Mouse (Mus musculus): ENCODE results near the gene Klrd1. TPM values are rescaled to one million over a fixed set of nuclear protein-coding genes. Genes with fewer than 3 reads are reported as not detected.
A peak's percentile ranks its signal among the peaks of the same experiment; 100 is the strongest.

Klrd1 gene
- polyA plus RNA-seq (2014; fragmentation: Nextera tagmentation; extraction: Ambion mirVana), result not detected in 2 replicates

DNA sequence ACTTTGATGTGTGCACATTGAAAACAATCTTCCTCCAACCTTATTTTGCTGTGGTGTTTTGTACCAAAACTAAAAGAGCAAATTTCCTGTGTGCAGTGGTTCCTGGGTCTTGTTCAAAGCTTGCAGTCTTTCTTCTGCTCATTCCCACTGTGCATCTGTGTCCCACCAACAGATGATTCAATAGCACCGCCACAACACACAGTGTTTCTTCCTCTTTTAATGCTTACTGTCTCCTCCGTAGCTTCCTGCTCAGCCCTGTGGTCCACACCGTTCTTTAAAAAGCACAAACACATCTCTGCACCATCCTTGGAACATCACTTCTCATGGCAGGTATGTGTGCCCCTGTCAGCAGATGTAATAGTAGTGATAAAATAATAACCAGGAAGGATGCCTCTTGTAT is at the start of gene Klrd1:
TSS of gene Klrd1 (plus strand) at position 275 of the 400 bp plus-strand sequence.
- no peaks in the 10 kb centered on the region for H3K27me3 ChIP-seq (ENCODE audit: insufficient read depth, low read length)
- 80% methylated on average over 3 of the region's 3 CpGs for WGBS
- no peak for ATAC-seq (ENCODE audit: insufficient read depth)
- no peak within 1 kb of the TSS for H3K4me3 ChIP-seq (ENCODE audit: low read depth, low read length)
- H3K36me3 ChIP-seq (ENCODE audit: insufficient read depth), result no peaks in the 10 kb centered on the region
- H3K27ac ChIP-seq (ENCODE audit: low read depth), result no peak within 1 kb of the TSS
- no peak for TF ChIP-seq CTCF (IDR thresholded peaks at IDR 0.05; ENCODE audit: low read depth)
- no peak within 1 kb of the TSS for H3K4me2 ChIP-seq
- DNase-seq, result no peak
- H3K9ac ChIP-seq, result no peak within 1 kb of the TSS
- no peaks in the 10 kb centered on the region for H3K9me3 ChIP-seq (ENCODE audit: low read depth, low read length)
- no peaks in the 10 kb centered on the region for H3K4me1 ChIP-seq (ENCODE audit: insufficient read depth)

- Histone ChIP-seq H3K9ac (no peak overlapping the region), H3K4me1 (ENCODE audit: insufficient read depth) (no peaks in the 10 kb centered on the region), H3K27ac (ENCODE audit: low read depth) (no peak overlapping the region), H3K27me3 (ENCODE audit: insufficient read depth, low read length) (no peaks in the 10 kb centered on the region), H3K36me3 (ENCODE audit: insufficient read depth) (peaks cover 40% of the 10 kb centered on the region), H3K9me3 (ENCODE audit: low read depth, low read length) (no peaks in the 10 kb centered on the region), H3K4me2 (no peak overlapping the region), H3K4me3 (ENCODE audit: low read depth, low read length) (no peak overlapping the region)
- no peak for TF ChIP-seq CTCF (IDR thresholded peaks at IDR 0.05; ENCODE audit: low read depth)
- no peak for DNase-seq
- 85% methylated on average over 9 of the region's 9 CpGs for WGBS
- no peak for ATAC-seq (ENCODE audit: insufficient read depth)
These were observed 49.7 kb upstream of the Klrd1 start for GRCm38 (mm10) chr6:129541931-129542330.

GRCm38 (mm10) chr6:129542540-129542939 is 49.0 kb upstream of the Klrd1 start:
- Histone ChIP-seq H3K4me3 (ENCODE audit: low read depth, low read length) (no peak overlapping the region), H3K9ac (no peak overlapping the region), H3K27me3 (ENCODE audit: insufficient read depth, low read length) (no peaks in the 10 kb centered on the region), H3K9me3 (ENCODE audit: low read depth, low read length) (no peaks in the 10 kb centered on the region), H3K4me1 (ENCODE audit: insufficient read depth) (no peaks in the 10 kb centered on the region), H3K36me3 (ENCODE audit: insufficient read depth) (peaks cover 38% of the 10 kb centered on the region), H3K27ac (ENCODE audit: low read depth) (no peak overlapping the region), H3K4me2 (no peak overlapping the region)
- 88% methylated on average over 3 of the region's 3 CpGs for WGBS
- no peak for TF ChIP-seq CTCF (IDR thresholded peaks at IDR 0.05; ENCODE audit: low read depth)
- DNase-seq (no peak), ATAC-seq (ENCODE audit: insufficient read depth) (no peak)

DNA sequence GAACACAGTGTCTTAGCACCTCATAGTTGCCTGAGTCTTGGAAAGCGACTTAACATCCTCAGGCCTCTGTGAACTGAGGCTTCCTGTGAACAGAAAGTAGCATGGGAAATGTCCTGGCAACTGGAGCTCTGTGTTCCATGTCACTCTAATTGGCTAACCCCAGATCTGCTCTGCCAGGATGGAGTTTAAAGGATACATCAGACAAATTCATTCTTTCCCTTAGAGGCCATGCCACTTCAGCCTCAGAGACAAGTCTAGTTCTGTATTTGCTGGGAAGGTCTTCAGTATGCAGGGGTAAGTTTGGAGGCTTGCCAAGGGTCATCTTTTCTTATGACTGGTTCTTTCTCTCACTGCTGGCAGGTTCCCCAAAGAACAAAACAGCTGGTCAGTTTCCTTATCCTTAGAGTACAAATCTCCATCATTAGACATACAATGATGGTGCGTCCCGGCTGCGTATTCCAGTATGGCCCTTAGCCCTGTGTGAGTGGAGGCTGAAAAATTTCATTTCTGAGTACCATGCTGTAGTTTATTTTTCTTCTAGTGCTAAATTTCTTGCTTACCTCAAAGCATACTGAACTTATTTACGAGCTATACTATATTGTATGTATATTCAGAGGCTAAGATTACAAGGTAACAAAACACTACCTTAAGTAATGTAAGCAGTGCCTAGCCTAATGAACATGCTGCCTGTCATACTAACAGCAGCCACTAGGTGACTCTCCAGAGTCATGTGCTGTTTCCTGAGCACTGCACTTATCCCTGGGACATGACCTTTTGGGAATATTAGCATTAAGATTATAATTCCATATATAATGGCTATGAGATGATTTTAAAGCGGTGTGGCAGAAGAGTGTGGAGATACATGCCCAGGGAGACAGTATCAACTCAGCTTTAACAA is 47.6 kb upstream of the Klrd1 start:
- TF ChIP-seq CTCF (IDR thresholded peaks at IDR 0.05; ENCODE audit: low read depth), result peak; percentile 92
- peak; percentile 85 for DNase-seq
- peak; percentile 80 for ATAC-seq (ENCODE audit: insufficient read depth)
- H3K9ac ChIP-seq, result no peak overlapping the region
- no peaks in the 10 kb centered on the region for H3K9me3 ChIP-seq (ENCODE audit: low read depth, low read length)
- H3K4me1 ChIP-seq (ENCODE audit: insufficient read depth), result no peaks in the 10 kb centered on the region
- H3K27ac ChIP-seq (ENCODE audit: low read depth), result no peak overlapping the region
- peaks cover 30% of the 10 kb centered on the region for H3K36me3 ChIP-seq (ENCODE audit: insufficient read depth)
- H3K4me3 ChIP-seq (ENCODE audit: low read depth, low read length), result no peak overlapping the region
- no peaks in the 10 kb centered on the region for H3K27me3 ChIP-seq (ENCODE audit: insufficient read depth, low read length)
- WGBS, result 53% methylated on average over 6 of the region's 6 CpGs
- no peak overlapping the region for H3K4me2 ChIP-seq

- WGBS, result 68% methylated on average over 2 of the region's 2 CpGs
These were observed 44.3 kb upstream of the Klrd1 start for GRCm38 (mm10) chr6:129547277-129547676.

DNA sequence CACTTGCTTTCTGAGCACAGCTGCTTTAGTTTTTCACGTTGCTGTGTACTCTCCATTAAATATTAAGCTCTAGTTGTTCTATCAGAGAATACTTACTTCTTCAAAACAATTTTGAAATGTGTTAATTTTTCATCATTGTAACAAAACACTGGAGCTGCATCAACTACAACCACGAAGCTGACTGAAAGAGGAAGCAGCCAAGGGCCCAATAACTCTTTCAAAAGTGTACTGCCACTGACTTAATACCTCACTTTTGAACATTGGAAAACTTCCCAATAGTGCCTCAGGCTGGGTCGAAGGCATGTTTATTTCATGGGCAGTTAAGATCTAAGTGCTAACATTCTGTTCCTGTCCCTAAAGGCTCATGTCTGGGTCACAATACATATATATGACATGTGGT is 43.6 kb upstream of the Klrd1 start:
- no peak overlapping the region for H3K27ac ChIP-seq (ENCODE audit: low read depth)
- H3K9me3 ChIP-seq (ENCODE audit: low read depth, low read length), result no peaks in the 10 kb centered on the region
- DNase-seq (no peak), ATAC-seq (ENCODE audit: insufficient read depth) (no peak)
- no peak overlapping the region for H3K4me3 ChIP-seq (ENCODE audit: low read depth, low read length)
- TF ChIP-seq CTCF (IDR thresholded peaks at IDR 0.05; ENCODE audit: low read depth), result no peak
- WGBS, result 58% methylated on average over 3 of the region's 3 CpGs
- H3K4me1 ChIP-seq (ENCODE audit: insufficient read depth), result no peaks in the 10 kb centered on the region
- no peaks in the 10 kb centered on the region for H3K36me3 ChIP-seq (ENCODE audit: insufficient read depth)
- no peak overlapping the region for H3K9ac ChIP-seq
- no peaks in the 10 kb centered on the region for H3K27me3 ChIP-seq (ENCODE audit: insufficient read depth, low read length)
- H3K4me2 ChIP-seq, result no peak overlapping the region

More at GRCm38 (mm10) chr6:129547277-129547676, 44.3 kb upstream of the Klrd1 start:
- DNase-seq, result no peak
- Histone ChIP-seq H3K9ac (no peak overlapping the region), H3K27me3 (ENCODE audit: insufficient read depth, low read length) (no peaks in the 10 kb centered on the region), H3K36me3 (ENCODE audit: insufficient read depth) (no peaks in the 10 kb centered on the region), H3K9me3 (ENCODE audit: low read depth, low read length) (no peaks in the 10 kb centered on the region), H3K4me2 (no peak overlapping the region), H3K4me3 (ENCODE audit: low read depth, low read length) (no peak overlapping the region), H3K27ac (ENCODE audit: low read depth) (no peak overlapping the region), H3K4me1 (ENCODE audit: insufficient read depth) (no peaks in the 10 kb centered on the region)
- TF ChIP-seq CTCF (IDR thresholded peaks at IDR 0.05; ENCODE audit: low read depth), result no peak
- ATAC-seq (ENCODE audit: insufficient read depth), result no peak

- H3K9ac ChIP-seq, result no peak overlapping the region
- no peaks in the 10 kb centered on the region for H3K27me3 ChIP-seq (ENCODE audit: insufficient read depth, low read length)
- no peaks in the 10 kb centered on the region for H3K9me3 ChIP-seq (ENCODE audit: low read depth, low read length)
- no peak overlapping the region for H3K4me3 ChIP-seq (ENCODE audit: low read depth, low read length)
- H3K36me3 ChIP-seq (ENCODE audit: insufficient read depth), result no peaks in the 10 kb centered on the region
- H3K4me2 ChIP-seq, result no peak overlapping the region
- ATAC-seq (ENCODE audit: insufficient read depth), result no peak; the same call in 1 of the 2 replicates
- no peak overlapping the region for H3K27ac ChIP-seq (ENCODE audit: low read depth)
- no peak for TF ChIP-seq CTCF (IDR thresholded peaks at IDR 0.05; ENCODE audit: low read depth)
- peak; percentile 13 for DNase-seq
- no peaks in the 10 kb centered on the region for H3K4me1 ChIP-seq (ENCODE audit: insufficient read depth)
These were observed 34.1 kb upstream of the Klrd1 start for GRCm38 (mm10) chr6:129557298-129558023.
